Mouse (Mus musculus) cerebellum, adult 18-20 months (tissue): ENCODE results near the gene Ubtf.

Source experiments
- DNase-seq, 2 experiments: peaks; one replicate each; pipeline ENCODE4 v3.0.0; 2021

Ubtf gene

GRCm38 (mm10) chr11:102317298-102317900 lies 2.1 kb downstream of the Ubtf start:
- DNase-seq: peak; percentile 55 to 80

GRCm38 (mm10) chr11:102316572-102317297 lies 2.8 kb downstream of the Ubtf start:
- peak; percentile 84 to 92 for DNase-seq

- no peak for DNase-seq
Measured at GRCm38 (mm10) chr11:102315690-102316571, 3.6 kb downstream of the Ubtf start.

GRCm38 (mm10) chr11:102314321-102314720 lies 5.2 kb downstream of the Ubtf start:
- no peak for DNase-seq

- DNase-seq: no peak
Measured at GRCm38 (mm10) chr11:102312586-102312985, 7.0 kb downstream of the Ubtf start.

- DNase-seq: no peak
Measured at GRCm38 (mm10) chr11:102311966-102312365, 7.6 kb downstream of the Ubtf start.

GRCm38 (mm10) chr11:102310768-102311695 lies 8.5 kb downstream of the Ubtf start:
- DNase-seq: no peak

- DNase-seq: peak in 1 of 2 experiments; percentile 12
Measured at GRCm38 (mm10) chr11:102309821-102310617, 9.5 kb downstream of the Ubtf start.

GRCm38 (mm10) chr11:102308979-102309378 lies 10.6 kb downstream of the Ubtf start:
- peak; percentile 93 to 96 for DNase-seq

GRCm38 (mm10) chr11:102308104-102308503 lies 11.4 kb downstream of the Ubtf start:
- no peak for DNase-seq

GRCm38 (mm10) chr11:102305359-102305758 lies 14.2 kb downstream of the Ubtf start:
- no peak for DNase-seq

GRCm38 (mm10) chr11:102304141-102304540 lies 15.4 kb downstream of the Ubtf start:
- no peak for DNase-seq

- DNase-seq: peak; percentile 52 to 57
Measured at GRCm38 (mm10) chr11:102299839-102300238, 19.7 kb downstream of the Ubtf start.

GRCm38 (mm10) chr11:102297577-102298556 lies 21.7 kb downstream of the Ubtf start:
- no peak for DNase-seq

- peak; percentile 97 to 100 for DNase-seq
Measured at GRCm38 (mm10) chr11:102296491-102297472, 22.8 kb downstream of the Ubtf start, which contains the start of gene Atxn7l3. TSS of gene Atxn7l3 (minus strand) at chr11:102296631.

- peak in 1 of 2 experiments; percentile 54 for DNase-seq
Measured at GRCm38 (mm10) chr11:102295598-102296471, 23.7 kb downstream of the Ubtf start.

- peak; percentile 34 to 47 for DNase-seq
Measured at GRCm38 (mm10) chr11:102294887-102295597, 24.5 kb downstream of the Ubtf start.
